Mouse (Mus musculus) ES-Bruce4 (cell line): ENCODE results near the gene Rptor. TPM values are rescaled to one million over a fixed set of nuclear protein-coding genes. Genes with fewer than 3 reads are reported as not detected.

ENCODE experiments used
- H3K27ac ChIP-seq: 2 replicates; pipeline ENCODE4 v1.5.1; 2012; ENCODE audit warnings: low read length, inconsistent platforms; ENCODE audit not compliant: insufficient read depth
- H3K27me3 ChIP-seq: 2 replicates; pipeline ENCODE4 v1.6.1; 2012; ENCODE audit warnings: mild to moderate bottlenecking, low read length, inconsistent platforms; ENCODE audit not compliant: control insufficient read depth, poor library complexity, insufficient read depth, severe bottlenecking
- H3K36me3 ChIP-seq: 2 replicates; pipeline ENCODE4 v1.6.1; 2012; ENCODE audit warnings: inconsistent platforms, mild to moderate bottlenecking, low read length, moderate library complexity; ENCODE audit not compliant: control insufficient read depth, poor library complexity, insufficient read depth, severe bottlenecking
- H3K4me1 ChIP-seq: one replicate; pipeline ENCODE4 v1.8.1; 2011; ENCODE audit warnings: low read length; ENCODE audit not compliant: control insufficient read depth, insufficient read depth
- H3K4me3 ChIP-seq: 2 replicates; pipeline ENCODE4 v1.5.1; 2011; ENCODE audit warnings: low read depth, mild to moderate bottlenecking, low read length
- H3K9ac ChIP-seq: 2 replicates; pipeline ENCODE4 v1.6.1; 2012; ENCODE audit warnings: low read depth, mild to moderate bottlenecking, inconsistent platforms; ENCODE audit not compliant: poor library complexity, severe bottlenecking
- H3K9me3 ChIP-seq: replicated peaks from 2 replicates; pipeline ENCODE4 v1.6.1; 2012; ENCODE audit warnings: mild to moderate bottlenecking, low read length, inconsistent platforms; ENCODE audit not compliant: control insufficient read depth, poor library complexity, insufficient read depth, severe bottlenecking
- CTCF ChIP-seq: IDR thresholded peaks from one replicate; pipeline ENCODE4 v1.8.1; 2011; ENCODE audit warnings: low read depth, low read length
- EP300 ChIP-seq: IDR thresholded peaks from 2 replicates; pipeline ENCODE4 v1.6.1; 2011; ENCODE audit warnings: low read depth, low read length; ENCODE audit not compliant: insufficient read depth
- POLR2A ChIP-seq: IDR thresholded peaks from one replicate; pipeline ENCODE4 v1.8.1; 2011; ENCODE audit warnings: low read length; ENCODE audit not compliant: insufficient read depth
- polyA plus RNA-seq: library from polyadenylated mRNA; stranded (reverse); fragments of >200 nt; gene quantifications from 2 replicates; pipeline ENCODE4 v1.2.4, GENCODE M21; 2011; ENCODE audit warnings: low read depth; ENCODE audit not compliant: missing spikeins, insufficient read depth, insufficient read length

The Rptor gene
- polyA plus RNA-seq, 1 experiment = 41.5 TPM

DNA sequence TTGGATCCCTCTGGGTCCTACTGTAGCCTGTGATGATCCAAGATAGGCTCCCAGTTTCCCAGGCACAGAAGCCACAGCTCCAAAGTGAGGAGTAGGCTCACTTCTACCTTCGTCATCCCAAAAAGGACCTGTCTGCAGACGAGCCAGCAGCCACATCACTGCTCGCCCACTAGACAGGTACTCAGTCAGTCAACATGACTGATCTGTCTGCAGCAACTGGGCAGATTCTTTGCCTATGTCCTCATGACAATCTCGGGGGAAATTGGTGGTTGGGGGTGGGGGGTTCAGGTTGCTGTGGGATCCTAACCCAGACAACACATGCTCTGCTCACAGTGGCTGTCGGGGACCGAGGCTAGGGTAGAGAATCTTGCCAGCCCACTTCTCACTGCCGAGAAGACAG, 194.1 kb downstream of the Rptor start:
- no peak overlapping the region for H3K4me3 ChIP-seq
- no peaks in the 10 kb centered on the region for H3K9me3 ChIP-seq
- H3K4me1 ChIP-seq = no peaks in the 10 kb centered on the region
- no peak overlapping the region for H3K27ac ChIP-seq
- H3K9ac ChIP-seq = no peak overlapping the region
- no peak for TF ChIP-seq CTCF
- no peaks in the 10 kb centered on the region for H3K27me3 ChIP-seq
- H3K36me3 ChIP-seq = no peaks in the 10 kb centered on the region

DNA sequence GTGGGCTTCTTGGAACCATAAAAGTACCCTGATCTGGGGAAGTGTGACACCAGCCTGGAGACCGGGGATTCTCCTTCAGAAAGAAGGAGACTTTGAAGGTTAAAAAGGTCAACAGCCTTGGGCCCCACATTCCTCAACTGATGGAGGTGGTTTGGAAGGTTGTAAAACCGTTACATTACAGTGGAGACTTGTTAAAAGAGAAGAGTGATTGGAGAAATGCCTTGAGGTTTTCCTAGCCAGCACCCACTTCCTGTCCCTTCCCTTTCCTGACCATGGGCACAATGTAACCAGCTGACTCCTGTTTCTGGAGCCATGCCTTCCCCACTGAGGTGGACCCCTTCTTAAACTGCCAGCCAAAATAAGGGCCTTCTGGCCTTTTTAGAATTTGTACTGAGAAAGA, 196.8 kb downstream of the Rptor start:
- H3K9me3 ChIP-seq = no peaks in the 10 kb centered on the region
- no peak overlapping the region for H3K9ac ChIP-seq
- H3K27ac ChIP-seq = no peak overlapping the region
- H3K4me1 ChIP-seq = no peaks in the 10 kb centered on the region
- no peak for TF ChIP-seq EP300
- no peak for TF ChIP-seq CTCF
- TF ChIP-seq POLR2A = no peak
- H3K4me3 ChIP-seq = no peak overlapping the region
- H3K36me3 ChIP-seq = no peaks in the 10 kb centered on the region
- H3K27me3 ChIP-seq = no peaks in the 10 kb centered on the region

DNA sequence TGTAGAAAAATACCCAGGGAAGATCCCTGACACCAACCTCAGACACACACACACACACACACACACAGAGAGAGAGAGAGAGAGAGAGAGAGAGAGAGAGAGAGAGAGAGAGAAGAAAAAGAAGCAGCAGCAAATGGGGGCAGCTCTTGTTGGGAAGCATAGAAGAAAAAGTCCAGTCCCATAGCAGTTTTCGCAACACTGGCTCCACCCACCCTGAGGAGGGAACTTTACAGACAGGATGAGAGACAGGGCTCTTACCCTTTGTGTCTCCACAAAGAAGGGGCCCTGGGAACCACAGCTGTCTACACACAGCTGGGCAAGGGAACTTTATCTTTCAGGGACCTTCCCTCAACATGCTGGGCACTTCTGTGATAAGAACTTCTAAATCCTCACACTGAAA, 199.2 kb downstream of the Rptor start:
- no peak for TF ChIP-seq CTCF
- no peak for TF ChIP-seq POLR2A
- TF ChIP-seq EP300 = no peak
- Histone ChIP-seq H3K27me3 (no peaks in the 10 kb centered on the region), H3K27ac (no peak overlapping the region), H3K4me1 (no peaks in the 10 kb centered on the region), H3K9ac (no peak overlapping the region), H3K4me3 (no peak overlapping the region), H3K36me3 (no peaks in the 10 kb centered on the region), H3K9me3 (no peaks in the 10 kb centered on the region)

DNA sequence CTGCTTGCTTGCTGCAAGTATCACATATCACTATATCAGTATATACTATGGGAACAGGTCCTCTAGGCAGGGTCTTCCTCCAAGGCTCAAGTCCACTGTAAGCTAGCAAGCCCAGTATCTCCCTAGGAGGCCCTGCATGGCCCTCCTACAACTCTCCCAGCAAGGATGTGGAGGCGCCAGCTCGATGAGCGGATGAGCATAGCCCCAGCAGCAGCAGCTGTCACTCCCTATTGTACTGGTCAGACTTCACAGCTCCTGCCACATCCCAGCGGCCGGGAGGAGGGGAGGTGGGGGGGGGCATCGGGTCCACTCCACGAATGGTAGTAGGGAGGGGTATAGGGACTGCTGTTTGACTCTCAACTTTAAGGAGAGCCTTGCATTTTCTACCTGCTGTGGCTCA, 200.2 kb downstream of the Rptor start:
- no peak for TF ChIP-seq POLR2A
- no peak for TF ChIP-seq EP300
- no peak for TF ChIP-seq CTCF
- H3K9ac ChIP-seq = no peak overlapping the region
- no peak overlapping the region for H3K27ac ChIP-seq
- no peaks in the 10 kb centered on the region for H3K9me3 ChIP-seq
- no peaks in the 10 kb centered on the region for H3K36me3 ChIP-seq
- H3K4me3 ChIP-seq = no peak overlapping the region
- no peaks in the 10 kb centered on the region for H3K27me3 ChIP-seq
- no peaks in the 10 kb centered on the region for H3K4me1 ChIP-seq

DNA sequence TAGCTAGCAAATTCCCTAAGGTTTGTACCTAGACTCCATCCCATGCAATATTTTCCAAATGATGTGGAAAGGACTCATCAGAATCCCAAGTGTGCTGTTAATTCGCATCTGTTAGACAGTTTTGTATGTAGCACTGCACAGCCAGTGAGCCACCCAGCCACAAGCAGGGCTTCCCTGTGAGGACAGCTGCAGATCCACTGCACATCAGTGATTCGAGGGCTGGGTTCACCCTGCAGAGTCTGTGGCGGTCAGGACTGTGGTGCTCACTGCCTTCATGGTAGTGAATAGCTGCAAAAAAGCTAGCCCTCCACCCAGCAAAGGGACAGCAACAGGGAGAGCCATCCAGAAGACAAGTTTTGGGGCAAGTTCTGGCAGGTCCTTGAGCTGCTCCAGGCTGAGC, 201.7 kb downstream of the Rptor start:
- no peaks in the 10 kb centered on the region for H3K27me3 ChIP-seq
- no peaks in the 10 kb centered on the region for H3K4me1 ChIP-seq
- H3K9ac ChIP-seq = no peak overlapping the region
- H3K36me3 ChIP-seq = no peaks in the 10 kb centered on the region
- no peaks in the 10 kb centered on the region for H3K9me3 ChIP-seq
- H3K4me3 ChIP-seq = no peak overlapping the region
- TF ChIP-seq EP300 (no peak), CTCF (no peak), POLR2A (no peak)
- H3K27ac ChIP-seq = no peak overlapping the region

DNA sequence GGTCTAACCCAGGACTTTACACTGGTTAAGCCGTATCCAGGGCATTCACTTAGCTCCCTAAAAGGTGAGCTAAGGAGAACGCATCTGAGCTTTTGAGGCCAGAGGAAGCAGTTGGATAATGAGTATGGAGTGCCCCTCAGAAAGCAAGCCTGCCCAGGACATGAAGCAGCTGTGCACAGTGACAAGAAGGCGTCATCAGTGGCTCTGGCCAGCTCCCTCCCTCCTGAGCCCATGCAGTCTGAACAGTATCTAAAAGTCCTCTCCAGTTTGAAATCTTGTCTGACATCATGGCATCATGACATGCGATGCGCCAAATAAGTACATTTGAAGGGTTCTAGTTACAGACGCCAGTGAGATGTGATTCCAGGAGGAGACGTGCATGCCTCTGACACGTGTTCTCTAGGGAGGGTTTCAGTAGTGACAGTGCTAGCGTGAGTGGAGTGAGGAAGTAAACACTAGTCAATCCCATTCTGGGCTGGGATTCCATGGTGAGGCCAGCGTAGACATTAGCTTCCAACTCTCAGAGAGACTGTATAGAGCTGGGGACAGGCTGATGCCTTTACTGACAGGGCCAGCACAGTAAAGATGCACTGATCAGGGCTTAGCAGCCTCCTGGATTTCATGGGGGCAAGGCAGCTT, 202.5 kb downstream of the Rptor start:
- Histone ChIP-seq H3K4me3 (no peak overlapping the region), H3K27ac (no peak overlapping the region), H3K4me1 (no peaks in the 10 kb centered on the region), H3K9ac (no peak overlapping the region), H3K36me3 (no peaks in the 10 kb centered on the region), H3K9me3 (no peaks in the 10 kb centered on the region), H3K27me3 (no peaks in the 10 kb centered on the region)
- TF ChIP-seq CTCF = no peak
- TF ChIP-seq POLR2A = no peak
- no peak for TF ChIP-seq EP300
